Mouse (Mus musculus) intestine, postnatal 0 days (tissue): Measurements from ENCODE around the gene Sae1. TPM values are rescaled to one million over a fixed set of nuclear protein-coding genes. Genes with fewer than 3 reads are reported as not detected.

Experiments
- ATAC-seq: fragments of 200-750 bp; cut with Nextera tagmentation; 2 replicates; pipeline ENCODE4 v1.8.0; 2017; ENCODE audit warnings: mild to moderate bottlenecking, moderate TSS enrichment, moderate library complexity
- H3K27ac ChIP-seq: fragments of 300-500 bp; sonication (generic); 2 replicates; pipeline ENCODE4 v1.5.1; 2014; ENCODE audit warnings: mild to moderate bottlenecking, low read depth, low read length, moderate library complexity
- H3K27me3 ChIP-seq: fragments of 300-500 bp; sonication (generic); replicated peaks from 2 replicates; pipeline ENCODE4 v1.6.1; 2014; ENCODE audit warnings: low read length, mixed read lengths; ENCODE audit not compliant: control insufficient read depth, insufficient read depth
- H3K36me3 ChIP-seq: fragments of 300-500 bp; sonication (generic); 2 replicates; pipeline ENCODE4 v1.6.1; 2014; ENCODE audit warnings: mild to moderate bottlenecking, moderate library complexity; ENCODE audit not compliant: control insufficient read depth, insufficient read depth
- H3K4me1 ChIP-seq: fragments of 300-500 bp; sonication (generic); replicated peaks from 2 replicates; pipeline ENCODE4 v1.6.1; 2014; ENCODE audit warnings: antibody characterized with exemption, low read length, mixed read lengths; ENCODE audit not compliant: control insufficient read depth, insufficient read depth
- H3K4me2 ChIP-seq: fragments of 300-500 bp; sonication (generic); replicated peaks from 2 replicates; pipeline ENCODE4 v1.6.1; 2014; ENCODE audit warnings: low read depth, mild to moderate bottlenecking, moderate library complexity
- H3K4me3 ChIP-seq: fragments of 300-500 bp; sonication (generic); 2 replicates; pipeline ENCODE4 v1.5.1; 2014; ENCODE audit warnings: low read depth, low read length
- H3K9ac ChIP-seq: fragments of 300-500 bp; sonication (generic); 2 replicates; pipeline ENCODE4 v1.6.1; 2014; ENCODE audit warnings: mild to moderate bottlenecking, low read depth, low read length
- H3K9me3 ChIP-seq: fragments of 300-500 bp; sonication (generic); 2 replicates; pipeline ENCODE4 v1.6.1; 2016; ENCODE audit warnings: mixed run types; ENCODE audit not compliant: control insufficient read depth
- CTCF ChIP-seq: sonication (generic); IDR thresholded peaks from 2 replicates; pipeline ENCODE4 v1.5.1; 2016; ENCODE audit warnings: low read depth, mild to moderate bottlenecking, control low read depth, antibody characterized with exemption, moderate library complexity
- WGBS: fragments of 180-500 bp; shearing (Covaris S2); extraction: QIAGEN DNeasy Blood & Tissue Kit; methylation state at CpG from one replicate; pipeline ENCODE4 v1.1.7; 2014; 5-methylcytosine and 5-hydroxymethylcytosine counted together
- polyA plus RNA-seq: library from polyadenylated mRNA; unstranded; fragments of >200 nt; fragmentation: Nextera tagmentation; extraction: Ambion mirVana; gene quantifications from 2 replicates; pipeline ENCODE4 v1.2.1, GENCODE M21; 2015

The Sae1 gene
- polyA plus RNA-seq, 1 experiment from 2014 or later, result 91.5 TPM

GRCm38 (mm10) chr7:16272681-16273080 lies 114.9 kb downstream of the Sae1 start:
- peaks cover 24% of the 10 kb centered on the region for H3K36me3 ChIP-seq
- H3K9me3 ChIP-seq, result no peaks in the 10 kb centered on the region
- peaks cover 7% of the 10 kb centered on the region for H3K4me1 ChIP-seq
- ATAC-seq, result peak; percentile 80
- 1% methylated on average over 42 of the region's 46 CpGs for WGBS
- peak overlapping the region; percentile 69 for H3K9ac ChIP-seq
- H3K27me3 ChIP-seq, result no peaks in the 10 kb centered on the region
- TF ChIP-seq CTCF, result peak; percentile 57
- peak overlapping the region; percentile 61 for H3K4me3 ChIP-seq
- H3K27ac ChIP-seq, result peak overlapping the region; percentile 96
- H3K4me2 ChIP-seq, result peak overlapping the region; percentile 94

- no peaks in the 10 kb centered on the region for H3K9me3 ChIP-seq
- H3K27me3 ChIP-seq, result no peaks in the 10 kb centered on the region
- TF ChIP-seq CTCF, result no peak
- H3K9ac ChIP-seq, result no peak overlapping the region
- no peak overlapping the region for H3K4me2 ChIP-seq
- no peak overlapping the region for H3K4me3 ChIP-seq
- no peak overlapping the region for H3K27ac ChIP-seq
- ATAC-seq, result no peak
- peaks cover 7% of the 10 kb centered on the region for H3K4me1 ChIP-seq
- peaks cover 11% of the 10 kb centered on the region for H3K36me3 ChIP-seq
- WGBS, result 86% methylated on average over 1 of the region's 1 CpGs
Observed at GRCm38 (mm10) chr7:16271139-16271538, 116.5 kb downstream of the Sae1 start.

Other genes with a start within 250 kb of the Sae1 start
- gene Meis3, start 212.7 kb downstream of the Sae1 start, polyA plus RNA-seq, result 18.0 and 20.7 TPM in 2 replicates
- 7.3 and 9.0 TPM in 2 replicates for gene Dhx34, start 165.8 kb downstream of the Sae1 start, polyA plus RNA-seq
- gene C5ar2, start 143.7 kb downstream of the Sae1 start, polyA plus RNA-seq, result 0.16 and 0.26 TPM in 2 replicates
- gene C5ar1, start 128.3 kb downstream of the Sae1 start, polyA plus RNA-seq, result 2.1 TPM in 2 replicates
- gene Inafm1, start 114.2 kb downstream of the Sae1 start, polyA plus RNA-seq, result 24.1 and 24.8 TPM in 2 replicates
- 14.2 and 14.8 TPM in 2 replicates for gene Ccdc9, start 101.0 kb downstream of the Sae1 start, polyA plus RNA-seq
- gene Bbc3, start 79.4 kb downstream of the Sae1 start, polyA plus RNA-seq, result 6.6 and 7.0 TPM in 2 replicates
- gene Zc3h4, start 13.1 kb upstream of the Sae1 start, polyA plus RNA-seq, result 12.9 and 13.5 TPM in 2 replicates
- 124 and 132 TPM in 2 replicates for gene Tmem160, start 65.0 kb upstream of the Sae1 start, polyA plus RNA-seq
- 0.22 and 0.27 TPM in 2 replicates for gene Npas1, start 89.9 kb upstream of the Sae1 start, polyA plus RNA-seq
- 3.3 and 3.4 TPM in 2 replicates for gene Arhgap35, start 227.2 kb upstream of the Sae1 start, polyA plus RNA-seq